Mouse (Mus musculus) E14TG2a.4 (cell line): ENCODE measurements around the gene Kcnab1.

ENCODE experiments used
- CTCF ChIP-seq: conservative IDR thresholded peaks from 2 replicates; pipeline ENCODE4 v1.5.1; 2014; ENCODE audit warnings: low read length
- POU5F1 ChIP-seq: IDR thresholded peaks from 2 replicates; pipeline ENCODE4 v1.6.1; 2014; ENCODE audit warnings: low read length, borderline replicate concordance

DNA sequence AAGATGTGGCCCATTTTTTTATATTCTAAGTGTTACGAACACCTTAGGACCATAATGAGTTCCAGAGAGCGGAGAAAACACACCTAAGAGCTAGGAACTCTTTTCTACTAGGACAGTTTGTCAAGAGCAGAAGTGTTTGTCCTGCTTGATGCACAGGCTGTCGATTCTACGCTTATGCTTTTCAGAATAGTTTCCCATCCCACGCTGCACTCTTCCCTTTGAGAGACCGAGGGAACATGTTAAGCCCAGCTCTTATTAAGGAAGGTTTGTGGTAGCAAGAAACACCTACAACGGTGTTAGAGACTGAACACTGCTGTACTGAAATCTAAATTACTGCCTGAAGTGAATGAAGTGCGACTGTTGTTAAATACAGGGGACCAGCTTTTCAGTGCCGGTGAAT, 1.0 kb downstream of the Kcnab1 start:
- no peak for TF ChIP-seq CTCF
- TF ChIP-seq POU5F1 = no peak
